Mouse (Mus musculus): ENCODE measurements around the gene Ammecr1.

Gene Ammecr1

DNA sequence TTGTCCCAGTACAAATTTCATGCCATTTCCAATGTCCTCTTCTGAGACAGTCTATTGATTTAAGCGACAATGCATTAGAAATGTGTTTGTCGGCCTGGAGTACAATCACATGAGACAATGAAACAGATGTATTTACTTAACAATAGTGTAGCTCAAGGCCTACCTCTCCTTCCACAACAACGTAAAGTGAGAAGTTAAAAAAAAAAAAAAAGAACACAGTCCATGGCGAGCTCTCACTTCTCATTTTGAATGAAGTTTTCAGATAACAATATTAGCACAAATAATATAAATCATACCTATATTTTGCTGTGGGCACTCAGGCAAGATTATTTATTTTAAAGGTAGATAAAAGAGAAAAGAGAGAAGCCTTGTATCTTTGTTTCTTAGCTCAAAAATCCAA, 49.8 kb downstream of the Ammecr1 start:
- no peak for DNase-seq (ENCODE audit: low read depth, low spot score)

GRCm38 (mm10) chrX:142914208-142914607, 52.3 kb downstream of the Ammecr1 start:
- peak; percentile 61 for DNase-seq (ENCODE audit: low read depth, low spot score)

- DNase-seq (ENCODE audit: low read depth, low spot score), result no peak
Observed at GRCm38 (mm10) chrX:142903854-142904253, 62.7 kb downstream of the Ammecr1 start.

GRCm38 (mm10) chrX:142902599-142902998, 63.9 kb downstream of the Ammecr1 start:
- DNase-seq (ENCODE audit: low read depth, low spot score), result no peak

DNA sequence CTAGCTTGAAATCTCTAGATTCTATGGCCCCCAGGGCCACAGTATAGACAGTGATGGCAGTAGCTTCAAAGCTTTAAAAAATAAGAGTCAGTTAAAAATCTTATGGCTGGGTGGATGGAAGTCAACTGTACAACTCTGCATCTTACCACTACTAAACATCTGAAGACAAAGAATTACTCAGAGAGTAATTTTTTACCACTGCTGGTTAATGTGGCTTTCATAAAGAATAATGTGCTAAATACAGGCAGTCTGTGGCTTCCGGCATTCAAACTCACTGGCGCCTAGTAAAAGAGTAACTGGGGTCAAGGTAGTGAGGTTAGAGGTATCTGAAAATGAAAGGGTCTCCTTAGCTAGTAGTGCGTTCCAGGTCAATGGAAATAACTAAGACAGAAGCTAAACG, 64.6 kb downstream of the Ammecr1 start:
- no peak for DNase-seq (ENCODE audit: low read depth, low spot score)

- DNase-seq (ENCODE audit: low read depth, low spot score), result peak; percentile 73
Observed at GRCm38 (mm10) chrX:142898295-142898887, 68.1 kb downstream of the Ammecr1 start.

GRCm38 (mm10) chrX:142897477-142898000, 69.0 kb downstream of the Ammecr1 start:
- peak; percentile 78 for DNase-seq (ENCODE audit: low read depth, low spot score)

DNA sequence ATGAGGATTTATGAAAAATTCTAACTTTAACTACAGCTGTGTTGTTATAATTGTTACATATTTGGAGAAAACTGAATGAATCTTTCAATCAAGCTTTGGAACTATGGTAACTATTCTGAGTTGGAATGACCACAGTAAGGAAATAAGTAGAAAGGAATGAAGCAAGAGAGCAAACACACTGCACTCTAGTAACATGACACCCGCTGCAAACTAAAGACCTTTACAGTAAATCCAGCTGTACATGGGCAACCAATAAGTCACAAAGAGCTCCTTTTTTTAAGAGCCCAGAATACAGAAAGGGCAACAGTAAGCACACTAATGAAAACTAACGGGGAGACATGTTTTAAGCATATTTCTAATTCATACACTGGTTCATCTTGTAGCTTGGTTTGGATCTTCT, 71.2 kb downstream of the Ammecr1 start:
- DNase-seq (ENCODE audit: low read depth, low spot score), result peak; percentile 67

DNA sequence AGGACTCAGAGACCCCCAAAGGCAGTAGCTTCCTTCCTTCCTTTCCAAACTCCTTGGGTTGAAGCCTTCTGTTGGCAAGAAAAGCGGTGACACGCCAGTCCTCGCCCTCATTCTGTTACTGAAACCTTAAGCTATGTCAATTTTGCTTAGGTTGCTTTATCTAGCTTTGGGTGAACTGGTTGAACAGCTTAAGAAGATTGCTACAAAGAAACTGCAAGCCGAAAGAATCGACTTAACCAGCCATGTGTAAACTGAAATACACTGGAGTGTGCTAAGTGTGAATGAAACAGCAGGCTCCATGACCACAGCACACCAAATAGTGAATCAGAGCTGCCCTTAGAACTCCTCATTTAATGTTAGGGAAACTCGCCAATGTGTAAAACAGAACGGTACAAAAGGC, 80.6 kb downstream of the Ammecr1 start:
- DNase-seq (ENCODE audit: low read depth, low spot score), result no peak

GRCm38 (mm10) chrX:142883593-142883992, 82.9 kb downstream of the Ammecr1 start:
- DNase-seq (ENCODE audit: low read depth, low spot score), result peak; percentile 28

DNA sequence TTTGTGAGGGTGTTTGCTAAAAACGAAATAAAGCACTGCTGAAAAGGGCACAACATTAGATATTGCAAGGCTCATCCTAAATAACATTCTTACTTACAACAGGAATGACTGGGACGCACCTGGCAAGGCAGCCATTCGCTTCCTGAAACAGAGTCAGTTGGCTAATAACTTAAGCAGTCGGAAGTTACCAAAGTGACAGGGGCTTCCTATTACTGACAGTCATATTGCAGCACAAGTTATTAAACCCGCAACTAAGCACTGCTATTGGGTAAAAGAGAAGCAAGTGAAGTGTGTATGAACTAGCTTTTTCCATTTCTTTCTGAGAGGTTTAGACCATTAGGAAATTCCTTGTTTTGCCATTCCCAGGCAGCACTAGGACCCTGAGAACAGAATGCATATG, 84.3 kb downstream of the Ammecr1 start:
- DNase-seq (ENCODE audit: low read depth, low spot score), result no peak

DNA sequence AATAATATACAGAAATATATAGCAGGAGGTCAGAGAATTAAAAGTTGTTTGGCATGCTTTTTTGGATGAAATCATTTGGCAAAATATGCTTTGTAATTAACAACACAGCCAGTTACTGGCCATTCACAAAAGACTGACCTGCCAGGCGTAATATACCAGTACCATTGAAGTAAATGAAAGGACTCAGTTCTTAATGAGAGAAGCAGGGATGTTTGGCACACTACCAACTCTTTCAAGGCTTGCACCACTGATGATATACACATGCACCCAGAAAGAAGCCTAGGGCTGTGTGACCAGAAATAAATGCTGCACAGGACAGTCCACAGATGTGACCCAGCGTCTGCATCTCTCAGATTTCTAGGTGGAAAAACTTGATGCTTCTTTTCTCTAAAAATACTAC, 96.7 kb downstream of the Ammecr1 start:
- no peak for DNase-seq (ENCODE audit: low read depth, low spot score)

DNA sequence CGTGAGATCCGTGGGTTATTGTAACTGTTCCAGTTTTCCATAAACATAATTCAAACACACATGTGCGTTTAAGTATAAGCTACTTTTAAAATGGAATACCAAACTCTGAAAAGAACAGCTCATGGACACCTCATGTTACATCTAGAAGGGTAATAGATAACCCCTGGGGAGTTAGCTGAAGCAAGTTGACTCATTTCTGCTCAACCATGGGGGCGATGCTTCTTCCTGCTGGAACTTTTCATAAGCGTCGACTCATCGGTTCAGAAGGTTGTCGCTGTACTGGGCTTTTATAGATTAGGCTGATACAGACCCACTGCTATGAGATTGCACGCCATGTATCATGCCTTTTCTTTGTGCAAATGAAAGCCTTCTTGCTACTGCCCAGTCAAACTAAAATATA, 118.5 kb downstream of the Ammecr1 start:
- peak; percentile 62 for DNase-seq (ENCODE audit: low read depth, low spot score)

- DNase-seq (ENCODE audit: low read depth, low spot score), result no peak
Observed at GRCm38 (mm10) chrX:142846266-142846665, 120.3 kb downstream of the Ammecr1 start.

- no peak for DNase-seq (ENCODE audit: low read depth, low spot score)
Observed at GRCm38 (mm10) chrX:142841916-142842315, 124.6 kb downstream of the Ammecr1 start.

GRCm38 (mm10) chrX:142839411-142839810, 127.1 kb downstream of the Ammecr1 start:
- DNase-seq (ENCODE audit: low read depth, low spot score), result peak; percentile 11

- DNase-seq (ENCODE audit: low read depth, low spot score), result no peak
Observed at GRCm38 (mm10) chrX:142838841-142839240, 127.7 kb downstream of the Ammecr1 start.

- DNase-seq (ENCODE audit: low read depth, low spot score), result no peak
Observed at GRCm38 (mm10) chrX:142837316-142837715, 129.2 kb downstream of the Ammecr1 start.

DNA sequence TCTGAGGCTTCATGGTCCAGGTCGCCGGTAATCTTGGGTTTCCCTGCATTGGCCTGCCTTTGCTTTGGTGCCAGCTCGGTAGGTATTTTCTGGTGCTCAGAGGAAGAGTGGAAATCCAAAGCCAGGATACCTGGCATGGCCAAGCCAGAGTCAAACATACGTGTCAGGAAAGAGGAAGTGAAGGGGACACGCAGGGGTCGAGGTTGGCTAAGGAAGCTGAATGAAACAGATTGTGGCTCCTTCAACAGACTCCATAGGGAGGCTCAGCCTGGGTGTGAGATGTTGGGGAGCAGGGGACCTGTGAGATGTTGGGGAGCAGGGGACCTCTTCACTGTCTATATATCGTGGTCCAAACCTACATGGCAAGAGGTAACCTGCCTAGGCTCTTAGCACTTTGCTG, 130.1 kb downstream of the Ammecr1 start:
- no peak for DNase-seq (ENCODE audit: low read depth, low spot score)

- no peak for DNase-seq (ENCODE audit: low read depth, low spot score)
Observed at GRCm38 (mm10) chrX:142834807-142835206, 131.7 kb downstream of the Ammecr1 start.

GRCm38 (mm10) chrX:142833164-142833796, 133.2 kb downstream of the Ammecr1 start:
- DNase-seq (ENCODE audit: low read depth, low spot score), result no peak

DNA sequence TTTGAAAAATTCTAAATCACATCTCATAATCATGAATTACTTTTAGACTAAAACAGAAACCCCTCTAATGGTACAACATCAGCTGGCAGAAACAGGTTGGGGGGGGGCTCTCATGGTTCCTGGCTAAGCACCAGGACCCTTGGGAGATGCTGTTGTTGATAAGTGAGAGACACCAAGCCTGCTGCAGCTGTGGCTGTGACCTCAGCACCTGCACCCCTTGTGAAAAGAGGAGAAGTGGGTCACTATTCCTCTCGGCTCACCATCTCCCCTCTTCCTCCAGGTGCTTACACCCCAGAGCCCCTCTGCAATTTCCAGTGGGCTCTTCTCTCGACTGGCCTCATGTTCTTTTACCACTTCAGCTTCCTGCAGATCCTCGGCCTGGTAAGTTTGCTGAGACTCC, 134.3 kb downstream of the Ammecr1 start:
- DNase-seq (ENCODE audit: low read depth, low spot score), result no peak

DNA sequence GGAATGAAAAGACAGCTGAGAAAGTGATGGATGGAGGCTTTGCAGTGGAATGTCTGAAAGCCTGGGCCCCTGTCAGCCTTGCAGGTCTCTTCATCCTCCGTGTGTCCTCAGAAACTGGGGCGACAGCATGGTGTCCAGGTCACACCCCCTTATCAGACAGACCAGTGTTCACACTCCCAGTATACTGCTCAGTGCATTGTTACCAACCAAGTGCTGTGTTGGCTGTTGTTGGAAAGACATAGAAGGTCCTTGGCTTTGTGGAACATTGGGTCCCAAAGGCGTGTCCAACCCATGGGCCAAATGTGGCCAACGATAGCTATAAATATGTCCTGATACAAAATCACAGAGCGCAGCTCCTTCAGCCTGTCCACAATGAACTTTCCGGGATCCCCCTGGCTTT, 136.0 kb downstream of the Ammecr1 start:
- no peak for DNase-seq (ENCODE audit: low read depth, low spot score)
